Mouse (Mus musculus): ENCODE measurements around the gene Cacna1s.

DNA sequence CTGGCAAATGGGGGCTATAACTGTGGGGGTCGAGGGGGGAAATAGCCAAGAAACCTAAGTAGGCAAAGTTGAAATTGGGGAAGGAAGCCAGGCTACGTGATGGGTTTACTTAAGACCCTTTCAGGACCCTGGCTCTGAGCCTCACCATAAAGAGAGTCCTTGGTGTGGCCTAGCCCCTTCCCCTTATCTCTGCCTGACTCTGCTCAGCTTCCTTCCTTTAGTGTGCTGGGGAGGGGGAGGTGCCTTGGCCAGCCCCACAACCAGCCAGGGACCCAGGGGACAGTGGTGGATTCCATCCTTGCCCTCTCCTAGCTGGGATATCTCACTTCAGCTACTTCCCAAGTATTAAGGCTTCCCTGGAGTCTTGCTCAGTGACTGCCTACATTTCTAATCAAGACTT, 82.0 kb downstream of the Cacna1s start:
- TF ChIP-seq CTCF (IDR thresholded peaks at IDR 0.05; ENCODE audit: borderline replicate concordance, extremely low read depth, insufficient read depth, insufficient read length): no peak
- no peak for TF ChIP-seq POLR2A (IDR thresholded peaks at IDR 0.05; ENCODE audit: borderline replicate concordance, extremely low read depth, insufficient read depth, insufficient read length, poor library complexity, severe bottlenecking)

All from brain, embryonic 14.5 days (tissue).